Comparison of ENCODE assay signal across 23 mouse cellular contexts in the genomic region with DNA sequence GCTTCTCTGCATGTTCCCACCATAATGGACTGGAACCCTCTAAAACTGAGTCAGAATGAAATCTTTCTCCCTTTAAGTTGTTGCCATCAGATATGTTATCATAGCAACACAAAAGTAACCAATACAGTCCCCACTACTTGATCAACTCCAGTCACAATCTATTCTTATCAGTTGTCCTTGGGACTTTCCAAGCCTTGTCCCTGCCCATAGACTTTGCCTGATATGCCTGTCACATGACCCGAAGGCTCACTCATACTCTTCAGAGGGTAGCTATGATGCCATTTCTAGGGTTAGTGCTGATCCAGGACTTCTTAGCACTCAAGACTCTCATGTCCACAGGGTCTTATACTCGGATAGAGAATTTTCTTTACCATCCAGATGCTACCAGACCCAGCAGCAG. TPM values are rescaled to one million over a fixed set of nuclear protein-coding genes. Genes with fewer than 3 reads are reported as not detected.
DNase-seq lines count a peak whose midpoint lies in the region; ATAC-seq and TF ChIP-seq lines count a peak whose summit lies in the region.
"Had no signal": no experiment of that assay in that cellular context is flagged by ENCODE, and none has a peak within 500 bp of the region (broad histone marks: within the 10 kb centered on the region; RNA-seq: fewer than 3 reads in every experiment).

No protein-coding gene starts in this region.

- no peak for TF ChIP-seq CTCF in intestine, postnatal 0 days (IDR thresholded peaks at IDR 0.05; ENCODE audit: low read depth)
- no peak for TF ChIP-seq CTCF in small intestine, adult 2 months (IDR thresholded peaks at IDR 0.05; ENCODE audit: extremely low read depth, insufficient read length, insufficient replicate concordance, low read depth, low read length)

- 0 out of 2 replicates have a peak, but pooled peaks cover 2% of the 10 kb centered on the region for H3K4me1 ChIP-seq in intestine, embryonic 15.5 days (replicated peaks)
- 0 out of 2 replicates have a peak, but pooled peaks cover 5% of the 10 kb centered on the region for H3K4me1 ChIP-seq in intestine, embryonic 16.5 days (ENCODE audit: control insufficient read depth, insufficient read depth, low read length)
- H3K4me1 ChIP-seq in intestine, postnatal 0 days (replicated peaks; ENCODE audit: control insufficient read depth, insufficient read depth, low read length) = peaks cover 9% of the 10 kb centered on the region; the same call in 1 of the 2 replicates
- peaks cover 28% of the 10 kb centered on the region for H3K4me1 ChIP-seq in small intestine, adult 2 months (ENCODE audit: control insufficient read depth, insufficient read depth, insufficient read length, low read length)

- DNase-seq in heart, adult 11 months = no peak
- DNase-seq in natural killer cell, adult 2 months (ENCODE audit: low spot score in 2 of 2) = no peak
- no peak for DNase-seq in right cerebral cortex, postnatal 25 days
- no peak for DNase-seq in ovary, postnatal 10 days (ENCODE audit: low spot score)
- DNase-seq: adrenal gland, adult 2 months; adrenal gland, adult 8-10 months; adrenal gland, postnatal 10 days; adrenal gland, postnatal 14 days; adrenal gland, postnatal 25 days; adrenal gland, postnatal 36 days; B cell, adult 2 months; cerebellum, adult 11 months; cerebellum, adult 11-12 months had no signal

- TF ChIP-seq POLR2A in small intestine, adult 2 months (IDR thresholded peaks at IDR 0.05; ENCODE audit: low read depth, low read length) = no peak

- peak; percentile 83 for ATAC-seq in intestine, embryonic 15.5 days
- ATAC-seq in intestine, embryonic 16.5 days = peak; percentile 88
- ATAC-seq in intestine, postnatal 0 days = peak; percentile 87
- ATAC-seq: activated CD4-positive, CD25-positive, alpha-beta regulatory T cell, adult 4 months; CD4-positive, CD25-positive, alpha-beta regulatory T cell, adult 4 months; Patski had no signal

- 65% methylated on average over 2 of the region's 2 CpGs for WGBS in intestine, embryonic 15.5 days
- 61% methylated on average over 2 of the region's 2 CpGs for WGBS in intestine, embryonic 16.5 days
- WGBS in intestine, postnatal 0 days = 46% methylated on average over 2 of the region's 2 CpGs
- WGBS in small intestine, adult 2 months = 44% methylated on average over 2 of the region's 2 CpGs

- no peaks in the 10 kb centered on the region for H3K9me3 ChIP-seq in intestine, embryonic 15.5 days
- H3K9me3 ChIP-seq in intestine, embryonic 16.5 days (ENCODE audit: control insufficient read depth, low read length) = no peaks in the 10 kb centered on the region
- no peaks in the 10 kb centered on the region for H3K9me3 ChIP-seq in intestine, postnatal 0 days (ENCODE audit: control insufficient read depth)
- H3K9me3 ChIP-seq: G1E had no signal

- no peaks in the 10 kb centered on the region for H3K36me3 ChIP-seq in intestine, embryonic 15.5 days
- no peaks in the 10 kb centered on the region for H3K36me3 ChIP-seq in intestine, embryonic 16.5 days (ENCODE audit: control insufficient read depth, insufficient read depth, low read length)
- H3K36me3 ChIP-seq in intestine, postnatal 0 days (ENCODE audit: control insufficient read depth, insufficient read depth) = no peaks in the 10 kb centered on the region
- H3K36me3 ChIP-seq in small intestine, adult 2 months (ENCODE audit: control insufficient read depth, insufficient read depth, low read length) = no peaks in the 10 kb centered on the region
- H3K36me3 ChIP-seq: G1E had no signal

- H3K4me3 ChIP-seq in intestine, embryonic 15.5 days (replicated peaks) = no peak overlapping the region
- no peak overlapping the region for H3K4me3 ChIP-seq in intestine, embryonic 16.5 days (ENCODE audit: low read length)
- no peak overlapping the region for H3K4me3 ChIP-seq in intestine, postnatal 0 days (ENCODE audit: low read depth, low read length)
- H3K4me3 ChIP-seq in small intestine, adult 2 months (ENCODE audit: low read depth, low read length) = no peak overlapping the region

- H3K27ac ChIP-seq in intestine, embryonic 15.5 days = no peak overlapping the region
- no peak overlapping the region for H3K27ac ChIP-seq in intestine, embryonic 16.5 days (ENCODE audit: low read length)
- 0 out of 2 replicates have a peak overlapping the region, but pooled peaks have one; percentile 57 for H3K27ac ChIP-seq in intestine, postnatal 0 days (ENCODE audit: low read depth, low read length)
- H3K27ac ChIP-seq in small intestine, adult 2 months (ENCODE audit: insufficient read depth, low read depth, low read length) = peak overlapping the region; percentile 96

- H3K27me3 ChIP-seq in intestine, embryonic 15.5 days (replicated peaks) = no peaks in the 10 kb centered on the region
- H3K27me3 ChIP-seq in intestine, embryonic 16.5 days (replicated peaks; ENCODE audit: control insufficient read depth, insufficient read depth, low read length) = no peaks in the 10 kb centered on the region
- H3K27me3 ChIP-seq in intestine, postnatal 0 days (replicated peaks; ENCODE audit: control insufficient read depth, insufficient read depth, low read length) = no peaks in the 10 kb centered on the region
- no peaks in the 10 kb centered on the region for H3K27me3 ChIP-seq in small intestine, adult 2 months (ENCODE audit: control insufficient read depth, insufficient read depth, low read length)
- H3K27me3 ChIP-seq: CH12.LX, Patski had no signal

- H3K9ac ChIP-seq in intestine, embryonic 15.5 days = no peak overlapping the region
- no peak overlapping the region for H3K9ac ChIP-seq in intestine, embryonic 16.5 days (ENCODE audit: low read depth, low read length)
- no peak overlapping the region for H3K9ac ChIP-seq in intestine, postnatal 0 days (ENCODE audit: low read depth, low read length)

- no peak overlapping the region for H3K4me2 ChIP-seq in intestine, embryonic 15.5 days (replicated peaks)
- H3K4me2 ChIP-seq in intestine, embryonic 16.5 days (ENCODE audit: low read depth, low read length) = no peak overlapping the region
- no peak overlapping the region for H3K4me2 ChIP-seq in intestine, postnatal 0 days (replicated peaks; ENCODE audit: low read depth)

RNA-seq across cellular contexts. Expression of a gene that starts 13.0 kb away (rescaled TPM):
- 7.1 and 9.0 TPM in 2 replicates for polyA plus RNA-seq in intestine, embryonic 15.5 days (2015; fragmentation: Nextera tagmentation; extraction: Ambion mirVana)
- 6.5 and 6.8 TPM in 2 replicates for polyA plus RNA-seq in intestine, embryonic 16.5 days (2015; fragmentation: Nextera tagmentation; extraction: Ambion mirVana)
- 1.7 and 1.9 TPM in 2 replicates for polyA plus RNA-seq in intestine, postnatal 0 days (2015; fragmentation: Nextera tagmentation; extraction: Ambion mirVana)
- polyA plus RNA-seq in small intestine, adult 2 months (2012; rRNA removed) = 0.88 and 1.4 TPM in 2 replicates
- polyA plus RNA-seq: G1E had no signal

RNA-seq across cellular contexts. Expression of a gene that starts 19.7 kb away (rescaled TPM):
- polyA plus RNA-seq in intestine, embryonic 15.5 days (2015; fragmentation: Nextera tagmentation; extraction: Ambion mirVana) = 0.37 and 0.41 TPM in 2 replicates
- 0.49 and 0.77 TPM in 2 replicates for polyA plus RNA-seq in intestine, embryonic 16.5 days (2015; fragmentation: Nextera tagmentation; extraction: Ambion mirVana)
- polyA plus RNA-seq in intestine, postnatal 0 days (2015; fragmentation: Nextera tagmentation; extraction: Ambion mirVana) = 0.42 and 0.64 TPM in 2 replicates
- polyA plus RNA-seq in small intestine, adult 2 months (2012; rRNA removed) = 5.9 and 17.0 TPM in 2 replicates
- polyA plus RNA-seq: C2C12, G1E had no signal

RNA-seq across cellular contexts. Expression of a gene that starts 48.4 kb away (rescaled TPM):
- polyA plus RNA-seq in intestine, embryonic 15.5 days (2015; fragmentation: Nextera tagmentation; extraction: Ambion mirVana) = 55.4 and 56.6 TPM in 2 replicates
- polyA plus RNA-seq in intestine, embryonic 16.5 days (2015; fragmentation: Nextera tagmentation; extraction: Ambion mirVana) = 52.0 and 52.6 TPM in 2 replicates
- 29.6 and 32.4 TPM in 2 replicates for polyA plus RNA-seq in intestine, postnatal 0 days (2015; fragmentation: Nextera tagmentation; extraction: Ambion mirVana)
- 11.1 and 20.3 TPM in 2 replicates for polyA plus RNA-seq in small intestine, adult 2 months (2012; rRNA removed)

Comparison
In these comparisons a context has a peak if more than half of its experiments do, and no peak if none do; other contexts are left out.
1. H3K27ac ChIP-seq: peak in intestine, postnatal 0 days (single experiment) and small intestine, adult 2 months (single experiment); none in intestine, embryonic 15.5 days (single experiment) and intestine, embryonic 16.5 days (single experiment).
2. Peak in every context shown above with its lines, with median percentiles within 50 percentile points of each other: ATAC-seq.